Mouse (Mus musculus) kidney, embryonic 16.5 days (tissue): ENCODE data around the gene Lrp6. TPM values are rescaled to one million over a fixed set of nuclear protein-coding genes. Genes with fewer than 3 reads are reported as not detected.

Source experiments
- ATAC-seq: fragments of 200-750 bp; cut with Nextera tagmentation; 2 replicates; pipeline ENCODE4 v1.8.0; 2017; ENCODE audit warnings: moderate TSS enrichment; ENCODE audit not compliant: low FRiP score, low TSS enrichment
- H3K27ac ChIP-seq: fragments of 300-500 bp; sonication (generic); 2 replicates; pipeline ENCODE4 v1.5.1; 2014; ENCODE audit warnings: low read length
- H3K27me3 ChIP-seq: fragments of 300-500 bp; sonication (generic); 2 replicates; pipeline ENCODE4 v1.6.1; 2014; ENCODE audit warnings: low read length, control low read depth, mixed read lengths; ENCODE audit not compliant: insufficient read depth
- H3K36me3 ChIP-seq: fragments of 300-500 bp; sonication (generic); 2 replicates; pipeline ENCODE4 v1.6.1; 2014; ENCODE audit warnings: low read length, control low read depth, mixed read lengths; ENCODE audit not compliant: insufficient read depth
- H3K4me1 ChIP-seq: fragments of 300-500 bp; sonication (generic); 2 replicates; pipeline ENCODE4 v1.6.1; 2014; ENCODE audit warnings: low read length, control low read depth, mixed read lengths; ENCODE audit not compliant: insufficient read depth
- H3K4me2 ChIP-seq: fragments of 300-500 bp; sonication (generic); replicated peaks from 2 replicates; pipeline ENCODE4 v1.6.1; 2014; ENCODE audit warnings: low read depth, low read length
- H3K4me3 ChIP-seq: fragments of 300-500 bp; sonication (generic); 2 replicates; pipeline ENCODE4 v1.5.1; 2014; ENCODE audit warnings: mild to moderate bottlenecking, low read length
- H3K9ac ChIP-seq: fragments of 300-500 bp; sonication (generic); replicated peaks from 2 replicates; pipeline ENCODE4 v1.6.1; 2014; ENCODE audit warnings: low read length
- H3K9me3 ChIP-seq: fragments of 300-500 bp; sonication (generic); 2 replicates; pipeline ENCODE4 v1.6.1; 2016; ENCODE audit warnings: low read length, control low read depth
- WGBS: fragments of 180-500 bp; shearing (Covaris S2); extraction: QIAGEN DNeasy Blood & Tissue Kit; methylation state at CpG from one replicate; pipeline ENCODE4 v1.1.7; 2014; 5-methylcytosine and 5-hydroxymethylcytosine counted together
- polyA plus RNA-seq: library from polyadenylated mRNA; unstranded; fragments of >200 nt; fragmentation: Nextera tagmentation; extraction: Ambion mirVana; gene quantifications from 2 replicates; pipeline ENCODE4 v1.2.1, GENCODE M21; 2015

Lrp6 gene
- polyA plus RNA-seq, 1 experiment from 2014 or later = 37.4 TPM

GRCm38 (mm10) chr6:134420375-134420774 lies 146.4 kb downstream of the Lrp6 start:
- no peak overlapping the region for H3K4me2 ChIP-seq
- 45% methylated on average over 8 of the region's 8 CpGs for WGBS
- H3K4me3 ChIP-seq = no peak overlapping the region
- H3K27ac ChIP-seq = no peak overlapping the region
- no peak for ATAC-seq
- H3K27me3 ChIP-seq = no peaks in the 10 kb centered on the region
- H3K4me1 ChIP-seq = 0 out of 2 replicates have a peak, but pooled peaks cover 1% of the 10 kb centered on the region
- H3K9ac ChIP-seq = no peak overlapping the region
- no peaks in the 10 kb centered on the region for H3K9me3 ChIP-seq
- H3K36me3 ChIP-seq = no peaks in the 10 kb centered on the region

- no peaks in the 10 kb centered on the region for H3K9me3 ChIP-seq
- H3K27me3 ChIP-seq = no peaks in the 10 kb centered on the region
- no peak overlapping the region for H3K27ac ChIP-seq
- 43% methylated on average over 3 of the region's 3 CpGs for WGBS
- H3K4me3 ChIP-seq = no peak overlapping the region
- H3K4me2 ChIP-seq = no peak overlapping the region
- ATAC-seq = no peak
- no peaks in the 10 kb centered on the region for H3K36me3 ChIP-seq
- H3K9ac ChIP-seq = no peak overlapping the region
- no peaks in the 10 kb centered on the region for H3K4me1 ChIP-seq
Measured at GRCm38 (mm10) chr6:134417886-134418285, 148.9 kb downstream of the Lrp6 start.

DNA sequence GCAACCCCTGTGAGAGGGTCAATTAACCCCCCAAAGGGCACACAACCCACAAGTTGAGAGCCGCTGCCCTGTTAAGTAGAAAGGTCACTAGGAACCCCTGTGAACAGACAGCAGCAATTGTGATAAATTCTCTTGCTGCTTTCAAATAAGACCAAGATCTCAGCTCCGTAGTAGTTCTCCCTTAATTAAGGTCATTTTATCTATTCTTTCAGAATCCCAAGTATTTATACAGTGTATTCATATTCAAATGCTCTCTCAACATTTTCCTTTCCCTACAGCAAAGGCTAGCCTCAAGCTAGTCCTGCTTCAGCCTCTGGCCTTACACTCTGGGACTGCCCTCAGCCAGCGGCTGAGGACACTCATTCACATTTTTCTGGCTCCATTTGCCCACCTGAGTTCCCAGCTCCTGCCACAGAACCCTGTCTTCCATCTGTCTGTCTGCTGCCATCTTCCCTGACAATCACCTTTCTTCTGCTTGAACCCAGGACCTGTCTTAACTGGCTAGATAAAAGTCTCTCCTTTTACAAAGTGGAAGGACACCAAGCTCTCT lies 150.1 kb downstream of the Lrp6 start:
- whole genome bisulfite sequencing = 67% methylated on average over 3 of the region's 3 CpGs
- Histone ChIP-seq H3K4me1 (no peaks in the 10 kb centered on the region), H3K9me3 (no peaks in the 10 kb centered on the region), H3K27ac (no peak overlapping the region), H3K4me3 (no peak overlapping the region), H3K36me3 (no peaks in the 10 kb centered on the region), H3K27me3 (no peaks in the 10 kb centered on the region), H3K4me2 (no peak overlapping the region), H3K9ac (no peak overlapping the region)
- ATAC-seq = no peak

- ATAC-seq = no peak; the same call in 1 of the 2 replicates
- Histone ChIP-seq H3K4me3 (peak overlapping the region; percentile 7; the same call in 1 of the 2 replicates), H3K9ac (no peak overlapping the region), H3K27me3 (no peaks in the 10 kb centered on the region), H3K27ac (peak overlapping the region; percentile 61), H3K36me3 (no peaks in the 10 kb centered on the region), H3K4me2 (peak overlapping the region; percentile 31), H3K4me1 (no peaks in the 10 kb centered on the region), H3K9me3 (no peaks in the 10 kb centered on the region)
- 45% methylated on average over 4 of the region's 4 CpGs for WGBS
Measured at GRCm38 (mm10) chr6:134414532-134414883, 152.3 kb downstream of the Lrp6 start.

DNA sequence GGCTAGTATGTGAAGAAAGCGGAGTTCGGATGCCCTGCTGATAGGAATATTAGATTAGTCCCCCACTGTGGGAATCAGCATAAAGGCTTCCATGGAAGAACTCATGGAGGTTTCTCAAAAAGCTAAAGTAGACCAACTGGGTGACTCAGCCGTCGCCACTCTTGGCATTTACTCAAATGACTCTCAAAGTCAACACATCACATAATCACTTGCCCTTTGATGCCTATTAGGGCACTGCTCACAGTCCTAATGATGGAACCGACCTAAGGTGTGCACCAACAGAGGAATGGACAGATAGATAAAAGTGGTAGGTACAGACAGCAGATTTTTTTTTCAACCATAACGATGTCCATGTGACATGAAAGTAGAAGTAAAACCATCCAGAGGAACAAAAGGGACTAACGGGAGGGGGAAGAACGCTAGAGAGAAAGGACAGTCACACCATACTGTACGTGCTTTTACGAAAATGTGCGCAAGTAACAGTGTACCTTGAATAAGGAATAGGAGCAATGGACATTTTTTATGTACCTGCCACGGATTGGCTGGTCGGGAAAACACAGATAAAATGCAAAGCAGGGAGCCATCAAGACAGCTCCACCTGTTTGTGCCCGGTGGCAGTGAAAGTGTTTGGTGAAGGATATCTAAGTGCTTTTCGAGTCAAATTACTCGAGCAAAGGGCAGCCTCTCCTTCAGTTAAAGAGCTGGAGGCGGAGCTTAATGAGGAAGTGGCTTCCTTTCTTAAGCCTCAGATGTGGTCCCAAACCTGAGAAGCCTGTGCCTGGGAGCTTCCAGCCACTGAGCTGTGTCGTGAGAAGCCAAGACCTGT lies 152.8 kb downstream of the Lrp6 start:
- H3K9ac ChIP-seq = no peak overlapping the region
- H3K4me1 ChIP-seq = no peaks in the 10 kb centered on the region
- H3K36me3 ChIP-seq = no peaks in the 10 kb centered on the region
- H3K27me3 ChIP-seq = no peaks in the 10 kb centered on the region
- H3K27ac ChIP-seq = peak overlapping the region; percentile 61
- ATAC-seq = peak; percentile 87
- peak overlapping the region; percentile 31 for H3K4me2 ChIP-seq
- H3K4me3 ChIP-seq = peak overlapping the region; percentile 7; the same call in 1 of the 2 replicates
- no peaks in the 10 kb centered on the region for H3K9me3 ChIP-seq
- WGBS = 47% methylated on average over 18 of the region's 18 CpGs

DNA sequence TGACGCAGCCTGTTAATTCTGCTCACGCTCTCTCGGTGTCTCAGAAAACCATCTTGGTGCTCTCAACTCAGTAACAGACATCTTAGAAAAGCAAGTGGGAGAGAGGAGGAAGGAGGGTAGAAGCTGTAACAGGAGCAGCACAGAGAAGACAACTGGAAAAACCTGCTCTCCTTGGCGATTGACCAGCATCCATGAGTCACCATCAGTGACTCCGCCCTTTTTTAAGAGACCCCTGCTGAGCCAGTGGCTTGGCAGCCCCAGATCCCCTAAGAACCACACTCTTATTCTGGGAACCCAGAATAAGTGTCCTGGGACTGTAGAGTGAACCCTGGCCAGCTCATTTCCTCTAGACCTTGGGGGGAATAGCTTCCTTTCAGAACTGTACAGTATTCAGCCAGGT lies 159.5 kb downstream of the Lrp6 start:
- WGBS = 53% methylated on average over 5 of the region's 5 CpGs
- H3K27me3 ChIP-seq = no peaks in the 10 kb centered on the region
- peaks cover 6% of the 10 kb centered on the region; the same call in 1 of the 2 replicates for H3K4me1 ChIP-seq
- ATAC-seq = peak; percentile 73
- no peaks in the 10 kb centered on the region for H3K9me3 ChIP-seq
- H3K4me3 ChIP-seq = no peak overlapping the region
- no peak overlapping the region for H3K9ac ChIP-seq
- peak overlapping the region; percentile 80 for H3K27ac ChIP-seq
- no peaks in the 10 kb centered on the region for H3K36me3 ChIP-seq
- H3K4me2 ChIP-seq = no peak overlapping the region

DNA sequence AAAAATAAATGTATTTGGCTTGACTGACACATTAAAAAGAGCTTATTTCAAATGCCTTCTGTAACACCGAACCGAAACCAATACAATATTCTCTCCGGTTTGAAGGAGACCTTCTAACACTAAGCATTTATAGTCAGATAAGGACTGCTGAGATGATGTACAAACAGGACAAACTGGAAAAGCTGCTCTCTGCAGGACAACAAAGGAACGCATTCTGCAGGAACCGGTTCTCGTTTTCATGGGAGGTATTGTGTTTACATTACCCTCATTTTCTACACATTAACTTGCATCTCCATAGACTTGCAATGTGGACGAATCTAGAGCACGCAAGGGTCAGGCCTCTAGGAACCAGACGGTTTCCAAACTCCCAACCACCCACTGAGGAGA lies 163.1 kb downstream of the Lrp6 start:
- Histone ChIP-seq H3K9me3 (no peaks in the 10 kb centered on the region), H3K27me3 (no peaks in the 10 kb centered on the region), H3K4me3 (no peak overlapping the region), H3K9ac (no peak overlapping the region), H3K36me3 (no peaks in the 10 kb centered on the region), H3K4me1 (peaks cover 6% of the 10 kb centered on the region; the same call in 1 of the 2 replicates), H3K4me2 (no peak overlapping the region), H3K27ac (no peak overlapping the region)
- WGBS = 68% methylated on average over 9 of the region's 9 CpGs
- no peak for ATAC-seq

GRCm38 (mm10) chr6:134402914-134403683 lies 163.7 kb downstream of the Lrp6 start:
- Histone ChIP-seq H3K27ac (0 out of 2 replicates have a peak overlapping the region, but pooled peaks have one; percentile 37), H3K4me2 (no peak overlapping the region), H3K4me3 (no peak overlapping the region)

More at GRCm38 (mm10) chr6:134402914-134403683, 163.7 kb downstream of the Lrp6 start:
- no peaks in the 10 kb centered on the region for H3K9me3 ChIP-seq
- no peak overlapping the region for H3K9ac ChIP-seq
- WGBS = 46% methylated on average over 16 of the region's 16 CpGs
- no peaks in the 10 kb centered on the region for H3K36me3 ChIP-seq
- ATAC-seq = no peak
- H3K4me1 ChIP-seq = peaks cover 6% of the 10 kb centered on the region; the same call in 1 of the 2 replicates
- no peaks in the 10 kb centered on the region for H3K27me3 ChIP-seq
